Mouse (Mus musculus) liver, embryonic 11.5 days (tissue): Measurements from ENCODE around the gene Zfp668. TPM values are rescaled to one million over a fixed set of nuclear protein-coding genes. Genes with fewer than 3 reads are reported as not detected.
A peak's percentile ranks its signal among the peaks of the same experiment; 100 is the strongest.
"Not testable (repeated sequence)": the region's sequence is repeated elsewhere in the genome, so short reads cannot be mapped to it uniquely, and the experiment has no call there.

ENCODE experiments used
- ATAC-seq: fragments of 200-750 bp; cut with Nextera tagmentation; replicated peaks from 2 replicates; pipeline ENCODE4 v1.8.0; 2017; ENCODE audit warnings: moderate number of reproducible peaks, mild to moderate bottlenecking, moderate TSS enrichment, moderate library complexity; ENCODE audit not compliant: low FRiP score
- DNase-seq: peaks from one replicate; pipeline ENCODE4 v3.0.0-alpha.2; 2017; ENCODE audit warnings: low spot score
- H3K27ac ChIP-seq: fragments of 300-500 bp; sonication (generic); 2 replicates; pipeline ENCODE4 v1.5.1; 2014; ENCODE audit warnings: mild to moderate bottlenecking, low read depth, low read length, control low read depth
- H3K27me3 ChIP-seq: fragments of 300-500 bp; sonication (generic); replicated peaks from 2 replicates; pipeline ENCODE4 v1.6.1; 2014; ENCODE audit warnings: low read length, mixed read lengths; ENCODE audit not compliant: control insufficient read depth, insufficient read depth
- H3K36me3 ChIP-seq: fragments of 300-500 bp; sonication (generic); 2 replicates; pipeline ENCODE4 v1.6.1; 2014; ENCODE audit warnings: mild to moderate bottlenecking, low read length, moderate library complexity, mixed read lengths; ENCODE audit not compliant: control insufficient read depth, insufficient read depth
- H3K4me1 ChIP-seq: fragments of 300-500 bp; sonication (generic); replicated peaks from 2 replicates; pipeline ENCODE4 v1.6.1; 2014; ENCODE audit warnings: low read length, mixed read lengths; ENCODE audit not compliant: control insufficient read depth, insufficient read depth
- H3K4me2 ChIP-seq: fragments of 300-500 bp; sonication (generic); 2 replicates; pipeline ENCODE4 v1.6.1; 2014; ENCODE audit warnings: mild to moderate bottlenecking, control low read depth, moderate library complexity
- H3K4me3 ChIP-seq: fragments of 300-500 bp; sonication (generic); 2 replicates; pipeline ENCODE4 v1.5.1; 2014; ENCODE audit warnings: low read depth, low read length, control low read depth
- H3K9ac ChIP-seq: fragments of 300-500 bp; sonication (generic); 2 replicates; pipeline ENCODE4 v1.6.1; 2014; ENCODE audit warnings: low read depth, low read length, control low read depth
- H3K9me3 ChIP-seq: fragments of 300-500 bp; sonication (generic); 2 replicates; pipeline ENCODE4 v1.6.1; 2016; ENCODE audit warnings: low read length, inconsistent platforms, mixed read lengths; ENCODE audit not compliant: control insufficient read depth
- WGBS: fragments of 180-500 bp; shearing (Covaris S2); extraction: QIAGEN DNeasy Blood & Tissue Kit; methylation state at CpG from one replicate; pipeline ENCODE4 v1.1.7; 2014; 5-methylcytosine and 5-hydroxymethylcytosine counted together
- polyA plus RNA-seq: library from polyadenylated mRNA; unstranded; fragments of >200 nt; fragmentation: Nextera tagmentation; extraction: Ambion mirVana; gene quantifications from 2 replicates; pipeline ENCODE4 v1.2.1, GENCODE M21; 2014

The Zfp668 gene
- polyA plus RNA-seq, 1 experiment from 2014 or later = 15.9 TPM

GRCm38 (mm10) chr7:127841340-127842000 is 35.2 kb downstream of the Zfp668 start:
- H3K27ac ChIP-seq = peak overlapping the region; percentile 83
- WGBS = under 1% methylated on average over 45 of the region's 46 CpGs
- peaks cover 18% of the 10 kb centered on the region for H3K36me3 ChIP-seq
- H3K9me3 ChIP-seq = no peaks in the 10 kb centered on the region
- ATAC-seq = peak; percentile 86
- peak overlapping the region; percentile 72 for H3K4me3 ChIP-seq
- H3K4me2 ChIP-seq = peak overlapping the region; percentile 87
- peak; percentile 93 for DNase-seq
- H3K4me1 ChIP-seq = peaks cover 10% of the 10 kb centered on the region
- H3K9ac ChIP-seq = peak overlapping the region; percentile 71
- no peaks in the 10 kb centered on the region for H3K27me3 ChIP-seq

- DNase-seq = no peak
- Histone ChIP-seq H3K9ac (peak overlapping the region; percentile 71), H3K36me3 (peaks cover 14% of the 10 kb centered on the region), H3K27me3 (no peaks in the 10 kb centered on the region), H3K9me3 (no peaks in the 10 kb centered on the region), H3K4me3 (peak overlapping the region; percentile 72), H3K4me1 (peaks cover 10% of the 10 kb centered on the region), H3K4me2 (peak overlapping the region; percentile 87), H3K27ac (peak overlapping the region; percentile 83)
- peak; percentile 35; the same call in 1 of the 2 replicates for ATAC-seq
- 8% methylated on average over 15 of the region's 15 CpGs for WGBS
Observed at GRCm38 (mm10) chr7:127840886-127841285, 35.7 kb downstream of the Zfp668 start.

GRCm38 (mm10) chr7:127840031-127840430 is 36.6 kb downstream of the Zfp668 start:
- not testable (repeated sequence) for H3K4me3 ChIP-seq, ATAC-seq, DNase-seq, H3K27me3 ChIP-seq, H3K4me1 ChIP-seq, H3K27ac ChIP-seq, H3K4me2 ChIP-seq, H3K9ac ChIP-seq, H3K9me3 ChIP-seq
- peaks cover 14% of the 10 kb centered on the region for H3K36me3 ChIP-seq
- 81% methylated on average over 2 of the region's 2 CpGs for WGBS

GRCm38 (mm10) chr7:127837878-127838277 is 38.8 kb downstream of the Zfp668 start:
- not testable (repeated sequence) for H3K4me1 ChIP-seq, H3K9me3 ChIP-seq, ATAC-seq, H3K27ac ChIP-seq, H3K4me3 ChIP-seq, H3K4me2 ChIP-seq, H3K36me3 ChIP-seq, H3K9ac ChIP-seq, DNase-seq, H3K27me3 ChIP-seq
- 83% methylated on average over 4 of the region's 4 CpGs for WGBS

- Histone ChIP-seq H3K27ac (no peak overlapping the region), H3K9me3 (no peaks in the 10 kb centered on the region), H3K9ac (no peak overlapping the region), H3K27me3 (no peaks in the 10 kb centered on the region), H3K4me2 (no peak overlapping the region), H3K4me1 (peaks cover 7% of the 10 kb centered on the region), H3K4me3 (no peak overlapping the region), H3K36me3 (no peaks in the 10 kb centered on the region)
- no peak for ATAC-seq
- 93% methylated on average over 5 of the region's 5 CpGs for WGBS
- DNase-seq = no peak
Observed at GRCm38 (mm10) chr7:127837473-127837872, 39.2 kb downstream of the Zfp668 start.

GRCm38 (mm10) chr7:127835550-127835949 is 41.1 kb downstream of the Zfp668 start:
- ATAC-seq = no peak
- Histone ChIP-seq H3K36me3 (no peaks in the 10 kb centered on the region), H3K27ac (no peak overlapping the region), H3K27me3 (no peaks in the 10 kb centered on the region), H3K9me3 (no peaks in the 10 kb centered on the region), H3K4me3 (no peak overlapping the region), H3K9ac (no peak overlapping the region), H3K4me2 (no peak overlapping the region), H3K4me1 (no peaks in the 10 kb centered on the region)
- no peak for DNase-seq
- WGBS = 85% methylated on average over 2 of the region's 2 CpGs

GRCm38 (mm10) chr7:127824176-127824871 is 52.3 kb downstream of the Zfp668 start, which contains the start of the genes Stx4a and Stx1b:
Gene Stx4a, plus strand, starts transcription at chr7:127824294.
Gene Stx1b, minus strand, starts transcription at chr7:127824549.
- Histone ChIP-seq H3K27me3 (no peaks in the 10 kb centered on the region), H3K4me3 (peak within 1 kb of the TSS; percentile 55), H3K36me3 (no peaks in the 10 kb centered on the region), H3K4me1 (0 out of 2 replicates have a peak, but pooled peaks cover 6% of the 10 kb centered on the region), H3K27ac (no peak within 1 kb of the TSS), H3K4me2 (peak within 1 kb of the TSS; percentile 67), H3K9ac (peak within 1 kb of the TSS; percentile 53), H3K9me3 (no peaks in the 10 kb centered on the region)
- DNase-seq (no peak), ATAC-seq (peak; percentile 32; the same call in 1 of the 2 replicates)
- WGBS = 9% methylated on average over 33 of the region's 38 CpGs

GRCm38 (mm10) chr7:127823236-127824171 is 53.1 kb downstream of the Zfp668 start:
- Histone ChIP-seq H3K4me3 (peak overlapping the region; percentile 55), H3K9me3 (no peaks in the 10 kb centered on the region), H3K4me1 (0 out of 2 replicates have a peak, but pooled peaks cover 6% of the 10 kb centered on the region), H3K9ac (peak overlapping the region; percentile 53), H3K36me3 (no peaks in the 10 kb centered on the region), H3K4me2 (peak overlapping the region; percentile 67), H3K27me3 (no peaks in the 10 kb centered on the region), H3K27ac (no peak overlapping the region)
- ATAC-seq = 0 out of 2 replicates have a peak, but pooled peaks have one; percentile 18
- 80% methylated on average over 11 of the region's 11 CpGs for WGBS
- DNase-seq = no peak
